Mouse (Mus musculus): ENCODE data around the gene Iqsec1.

Iqsec1 gene

GRCm38 (mm10) chr6:90996181-90996580 is 7.7 kb upstream of the Iqsec1 start:
- no peak for TF ChIP-seq GATA4 (IDR thresholded peaks at IDR 0.05; ENCODE audit: insufficient replicate concordance, low read length)

- TF ChIP-seq GATA4 (IDR thresholded peaks at IDR 0.05; ENCODE audit: insufficient replicate concordance, low read length), result no peak
Measured at GRCm38 (mm10) chr6:90988299-90988625, 223 bp downstream of the Iqsec1 start.

- TF ChIP-seq GATA4 (IDR thresholded peaks at IDR 0.05; ENCODE audit: insufficient replicate concordance, low read length), result no peak
Measured at GRCm38 (mm10) chr6:90987561-90988298, 755 bp downstream of the Iqsec1 start.

- TF ChIP-seq GATA4 (IDR thresholded peaks at IDR 0.05; ENCODE audit: insufficient replicate concordance, low read length), result no peak
Measured at GRCm38 (mm10) chr6:90984101-90984500, 4.4 kb downstream of the Iqsec1 start.

- TF ChIP-seq GATA4 (IDR thresholded peaks at IDR 0.05; ENCODE audit: insufficient replicate concordance, low read length), result no peak
Measured at GRCm38 (mm10) chr6:90974279-90974678, 14.2 kb downstream of the Iqsec1 start.

GRCm38 (mm10) chr6:90969341-90969871 is 19.1 kb downstream of the Iqsec1 start:
- TF ChIP-seq GATA4 (IDR thresholded peaks at IDR 0.05; ENCODE audit: insufficient replicate concordance, low read length), result no peak

- no peak for TF ChIP-seq GATA4 (IDR thresholded peaks at IDR 0.05; ENCODE audit: insufficient replicate concordance, low read length)
Measured at GRCm38 (mm10) chr6:90953349-90953748, 35.1 kb downstream of the Iqsec1 start.

GRCm38 (mm10) chr6:90950936-90951335 is 37.5 kb downstream of the Iqsec1 start:
- TF ChIP-seq GATA4 (IDR thresholded peaks at IDR 0.05; ENCODE audit: insufficient replicate concordance, low read length), result no peak

- no peak for TF ChIP-seq GATA4 (IDR thresholded peaks at IDR 0.05; ENCODE audit: insufficient replicate concordance, low read length)
Measured at GRCm38 (mm10) chr6:90948097-90948496, 40.4 kb downstream of the Iqsec1 start.

GRCm38 (mm10) chr6:90945560-90946230 is 42.8 kb downstream of the Iqsec1 start:
- TF ChIP-seq GATA4 (IDR thresholded peaks at IDR 0.05; ENCODE audit: insufficient replicate concordance, low read length), result no peak

GRCm38 (mm10) chr6:90941257-90941656 is 47.2 kb downstream of the Iqsec1 start:
- no peak for TF ChIP-seq GATA4 (IDR thresholded peaks at IDR 0.05; ENCODE audit: insufficient replicate concordance, low read length)

- no peak for TF ChIP-seq GATA4 (IDR thresholded peaks at IDR 0.05; ENCODE audit: insufficient replicate concordance, low read length)
Measured at GRCm38 (mm10) chr6:90933656-90934055, 54.8 kb downstream of the Iqsec1 start.

GRCm38 (mm10) chr6:90928806-90929205 is 59.7 kb downstream of the Iqsec1 start:
- TF ChIP-seq GATA4 (IDR thresholded peaks at IDR 0.05; ENCODE audit: insufficient replicate concordance, low read length), result no peak

- TF ChIP-seq GATA4 (IDR thresholded peaks at IDR 0.05; ENCODE audit: insufficient replicate concordance, low read length), result no peak
Measured at GRCm38 (mm10) chr6:90925472-90925871, 63.0 kb downstream of the Iqsec1 start.

GRCm38 (mm10) chr6:90924796-90925195 is 63.7 kb downstream of the Iqsec1 start:
- TF ChIP-seq GATA4 (IDR thresholded peaks at IDR 0.05; ENCODE audit: insufficient replicate concordance, low read length), result no peak

GRCm38 (mm10) chr6:90924379-90924778 is 64.1 kb downstream of the Iqsec1 start:
- no peak for TF ChIP-seq GATA4 (IDR thresholded peaks at IDR 0.05; ENCODE audit: insufficient replicate concordance, low read length)
